Mouse (Mus musculus) stomach, postnatal 0 days (tissue): ENCODE data around the gene Aig1.

Experiments
- CTCF ChIP-seq: IDR thresholded peaks from 2 replicates; pipeline ENCODE4 v1.5.1; 2016; ENCODE audit warnings: antibody characterized with exemption, low read depth, mild to moderate bottlenecking, moderate library complexity
- EP300 ChIP-seq: optimal IDR thresholded peaks from 2 replicates; pipeline ENCODE3; 2016; ENCODE audit warnings: antibody characterized with exemption

- TF ChIP-seq CTCF (no peak), EP300 (no peak)
Measured at GRCm38 (mm10) chr10:13685366-13685765, 183.4 kb downstream of the Aig1 start.
